Mouse (Mus musculus) intestine, embryonic 14.5 days (tissue): Measurements from ENCODE around the gene Klra17. TPM values are rescaled to one million over a fixed set of nuclear protein-coding genes. Genes with fewer than 3 reads are reported as not detected.
"Not testable (repeated sequence)": the region's sequence is repeated elsewhere in the genome, so short reads cannot be mapped to it uniquely, and the experiment has no call there.

ENCODE experiments used
- ATAC-seq: fragments of 200-750 bp; cut with Nextera tagmentation; replicated peaks from 2 replicates; pipeline ENCODE4 v1.8.0; 2017; ENCODE audit warnings: low read depth, moderate number of reproducible peaks, moderate TSS enrichment, moderate library complexity; ENCODE audit not compliant: low FRiP score, low TSS enrichment
- DNase-seq: peaks from one replicate; pipeline ENCODE4 v3.0.0-alpha.2; 2018; ENCODE audit warnings: low spot score
- H3K27ac ChIP-seq: fragments of 300-500 bp; sonication (generic); 2 replicates; pipeline ENCODE4 v1.5.1; 2014; ENCODE audit warnings: low read depth, mild to moderate bottlenecking, control low read depth
- H3K27me3 ChIP-seq: fragments of 300-500 bp; sonication (generic); replicated peaks from 2 replicates; pipeline ENCODE4 v1.6.1; 2014; ENCODE audit warnings: low read length, control low read depth; ENCODE audit not compliant: control insufficient read depth, insufficient read depth
- H3K36me3 ChIP-seq: fragments of 300-500 bp; sonication (generic); 2 replicates; pipeline ENCODE4 v1.6.1; 2014; ENCODE audit warnings: low read length, control low read depth; ENCODE audit not compliant: control insufficient read depth, insufficient read depth
- H3K4me1 ChIP-seq: fragments of 300-500 bp; sonication (generic); replicated peaks from 2 replicates; pipeline ENCODE4 v1.6.1; 2014; ENCODE audit warnings: low read length, control low read depth, mixed read lengths; ENCODE audit not compliant: control insufficient read depth, insufficient read depth
- H3K4me2 ChIP-seq: fragments of 300-500 bp; sonication (generic); 2 replicates; pipeline ENCODE4 v1.6.1; 2014; ENCODE audit warnings: low read length
- H3K4me3 ChIP-seq: fragments of 300-500 bp; sonication (generic); 2 replicates; pipeline ENCODE4 v1.5.1; 2014; ENCODE audit warnings: low read depth, low read length, control low read depth, mixed read lengths
- H3K9ac ChIP-seq: fragments of 300-500 bp; sonication (generic); 2 replicates; pipeline ENCODE4 v1.6.1; 2014; ENCODE audit warnings: mild to moderate bottlenecking, low read length
- H3K9me3 ChIP-seq: fragments of 300-500 bp; sonication (generic); 2 replicates; pipeline ENCODE4 v1.6.1; 2016; ENCODE audit warnings: low read length, control low read depth; ENCODE audit not compliant: control insufficient read depth
- WGBS: fragments of 180-500 bp; shearing (Covaris S2); extraction: QIAGEN DNeasy Blood & Tissue Kit; methylation state at CpG from one replicate; pipeline ENCODE4 v1.1.7; 2014; 5-methylcytosine and 5-hydroxymethylcytosine counted together
- polyA plus RNA-seq: library from polyadenylated mRNA; unstranded; fragments of >200 nt; fragmentation: Nextera tagmentation; extraction: Ambion mirVana; gene quantifications from 2 replicates; pipeline ENCODE4 v1.2.1, GENCODE M21; 2014

Gene Klra17
- polyA plus RNA-seq, result not detected in 2 replicates

DNA sequence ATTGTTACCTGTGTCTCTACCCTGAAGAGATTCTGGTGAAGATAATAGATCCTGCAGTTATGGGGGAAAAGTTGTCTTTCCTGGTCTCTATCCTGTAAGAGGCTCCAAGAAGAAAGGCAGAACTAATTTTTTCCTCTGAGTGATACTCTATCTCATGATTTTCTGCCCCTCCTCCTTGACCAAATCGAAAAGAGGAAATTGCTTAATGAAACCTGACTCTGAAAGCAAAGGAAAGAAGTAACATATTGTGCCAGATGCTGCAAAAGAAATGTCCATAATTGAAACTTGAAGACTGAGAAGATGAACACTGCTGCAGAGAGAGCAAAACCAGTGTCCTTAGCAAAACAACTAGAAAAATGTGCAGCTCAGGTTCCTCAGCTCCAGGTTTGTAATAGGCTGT is at the start of gene Klra17:
Klra17 (minus strand) TSS at position 124 of the 400 bp plus-strand sequence.
- Histone ChIP-seq H3K4me3 (no peak within 1 kb of the TSS), H3K36me3 (no peaks in the 10 kb centered on the region), H3K4me2 (no peak within 1 kb of the TSS), H3K27me3 (no peaks in the 10 kb centered on the region), H3K4me1 (no peaks in the 10 kb centered on the region), H3K9me3 (peaks cover 6% of the 10 kb centered on the region; the same call in 1 of the 2 replicates), H3K9ac (no peak within 1 kb of the TSS), H3K27ac (no peak within 1 kb of the TSS)
- ATAC-seq, result no peak
- 35% methylated on average over 1 of the region's 1 CpGs for WGBS
- DNase-seq, result no peak

DNA sequence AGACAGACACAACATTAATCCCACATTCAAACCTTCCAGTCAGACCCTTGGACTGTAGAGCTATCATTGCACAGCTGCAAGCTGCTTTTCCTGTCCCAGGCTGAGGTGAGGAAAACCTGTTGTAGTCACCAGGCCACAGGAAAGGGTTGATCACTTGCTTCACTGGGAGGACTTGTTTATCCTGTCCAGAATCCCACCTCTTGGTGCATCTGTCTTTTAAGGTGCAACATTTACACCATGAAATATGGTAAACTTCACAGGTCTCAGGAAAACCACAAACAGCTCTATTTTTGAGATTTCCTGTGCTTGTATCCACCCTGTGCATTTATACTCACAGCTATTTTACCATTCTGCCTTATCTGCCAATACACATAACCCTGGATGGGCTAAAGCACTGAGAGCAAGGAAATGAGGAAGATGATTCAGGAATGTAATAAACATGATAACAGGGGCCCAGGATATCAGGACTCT is 41.0 kb upstream of the Klra17 start, which contains the start of gene Klra5:
Klra5 (minus strand) TSS at position 175 of the 471 bp plus-strand sequence.
- not testable (repeated sequence) for H3K4me1 ChIP-seq, H3K4me3 ChIP-seq, H3K9ac ChIP-seq, H3K27me3 ChIP-seq, H3K27ac ChIP-seq, H3K36me3 ChIP-seq, H3K9me3 ChIP-seq, DNase-seq, H3K4me2 ChIP-seq, ATAC-seq

GRCm38 (mm10) chr6:129916996-129917395 is 40.5 kb upstream of the Klra17 start:
- WGBS, result 67% methylated on average over 1 of the region's 1 CpGs
- DNase-seq (no peak), ATAC-seq (no peak)
- Histone ChIP-seq H3K9me3 (0 out of 2 replicates have a peak, but pooled peaks cover 3% of the 10 kb centered on the region), H3K9ac (no peak overlapping the region), H3K4me2 (no peak overlapping the region), H3K27me3 (no peaks in the 10 kb centered on the region), H3K4me3 (no peak overlapping the region), H3K27ac (no peak overlapping the region), H3K4me1 (no peaks in the 10 kb centered on the region), H3K36me3 (no peaks in the 10 kb centered on the region)

DNA sequence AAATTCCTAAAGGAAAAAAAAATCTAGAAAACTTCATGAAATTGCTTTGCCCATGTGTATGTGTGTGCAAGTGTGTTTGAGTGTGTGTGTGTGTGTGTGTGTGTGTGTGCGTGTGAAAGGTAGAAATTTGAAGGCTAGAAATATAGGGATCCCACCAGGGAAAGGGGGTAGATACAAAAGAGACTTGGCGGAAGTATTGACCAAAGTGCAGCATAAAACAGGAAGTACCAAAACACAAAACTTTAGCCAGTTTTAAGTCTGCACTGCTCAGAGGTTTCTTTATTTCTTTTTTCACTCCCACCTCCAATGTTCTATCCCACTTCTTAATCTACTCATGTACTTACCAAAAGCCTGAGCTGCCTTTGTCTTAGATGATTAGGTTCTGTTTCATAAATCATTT is 6.1 kb upstream of the Klra17 start:
- no peaks in the 10 kb centered on the region for H3K36me3 ChIP-seq
- no peak overlapping the region for H3K9ac ChIP-seq
- DNase-seq (no peak), ATAC-seq (no peak)
- no peaks in the 10 kb centered on the region for H3K4me1 ChIP-seq
- no peak overlapping the region for H3K4me3 ChIP-seq
- peaks cover 6% of the 10 kb centered on the region; the same call in 1 of the 2 replicates for H3K9me3 ChIP-seq
- WGBS, result 85% methylated on average over 2 of the region's 2 CpGs
- no peaks in the 10 kb centered on the region for H3K27me3 ChIP-seq
- H3K4me2 ChIP-seq, result no peak overlapping the region
- no peak overlapping the region for H3K27ac ChIP-seq

DNA sequence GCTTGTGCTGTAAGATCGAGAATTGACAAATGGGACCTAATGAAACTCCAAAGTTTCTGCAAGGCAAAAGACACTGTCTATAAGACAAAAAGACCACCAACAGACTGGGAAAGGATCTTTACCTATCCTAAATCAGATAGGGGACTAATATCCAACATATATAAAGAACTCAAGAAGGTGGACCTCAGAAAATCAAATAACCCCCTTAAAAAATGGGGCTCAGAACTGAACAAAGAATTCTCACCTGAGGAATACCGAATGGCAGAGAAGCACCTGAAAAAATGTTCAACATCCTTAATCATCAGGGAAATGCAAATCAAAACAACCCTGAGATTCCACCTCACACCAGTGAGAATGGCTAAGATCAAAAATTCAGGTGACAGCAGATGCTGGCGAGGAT is 14.1 kb downstream of the Klra17 start, which contains the start of gene Gm17631:
Gm17631 (plus strand) TSS at position 301 of the 400 bp plus-strand sequence.
- not testable (repeated sequence) for H3K4me3 ChIP-seq, H3K9ac ChIP-seq, H3K9me3 ChIP-seq, H3K27ac ChIP-seq, H3K36me3 ChIP-seq, ATAC-seq, H3K27me3 ChIP-seq, H3K4me1 ChIP-seq, H3K4me2 ChIP-seq, DNase-seq
- no CpG with 5 or more reads among the region's 3 CpGs for WGBS

DNA sequence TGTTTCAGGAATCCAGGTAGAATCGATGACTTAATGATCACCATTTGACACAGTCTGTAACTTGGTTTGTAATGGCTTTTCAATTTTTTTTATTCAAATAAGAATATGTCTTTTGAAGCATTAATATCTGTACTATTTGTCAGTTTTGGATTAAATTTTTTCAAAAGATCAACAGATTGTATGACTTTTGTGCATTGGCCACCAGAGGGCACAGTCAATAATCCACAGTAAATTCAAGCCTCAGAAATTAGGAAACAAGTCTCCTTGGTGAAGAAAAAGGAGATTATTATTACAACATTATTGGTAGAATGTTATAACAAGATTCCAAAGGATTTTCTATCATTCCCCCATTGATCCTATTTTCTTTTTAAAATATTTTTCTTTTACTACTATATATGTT is 50.9 kb downstream of the Klra17 start:
- 87% methylated on average over 1 of the region's 1 CpGs for WGBS

DNA sequence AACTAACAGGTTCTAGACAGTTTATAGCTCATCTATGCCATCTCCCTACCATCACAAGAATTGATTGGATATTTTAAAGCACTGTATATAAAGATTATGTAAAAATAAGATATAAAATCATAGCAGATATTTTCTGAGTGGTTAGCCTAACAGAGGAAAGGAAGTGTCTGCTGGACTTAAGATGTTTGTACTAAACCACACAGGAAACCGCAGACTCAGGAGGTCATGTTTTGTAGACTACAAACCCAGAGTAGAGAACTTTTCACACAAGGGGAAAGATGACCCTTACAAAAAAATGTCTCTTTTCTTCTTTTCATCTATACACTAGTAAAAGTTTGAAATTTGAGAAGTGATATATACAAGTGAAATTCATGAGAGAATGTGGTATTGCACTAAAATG is 52.5 kb downstream of the Klra17 start:
- H3K4me3 ChIP-seq, result no peak overlapping the region
- no peaks in the 10 kb centered on the region for H3K36me3 ChIP-seq
- DNase-seq (no peak), ATAC-seq (no peak)
- no peaks in the 10 kb centered on the region for H3K9me3 ChIP-seq
- H3K4me2 ChIP-seq, result no peak overlapping the region
- H3K4me1 ChIP-seq, result no peaks in the 10 kb centered on the region
- H3K27me3 ChIP-seq, result no peaks in the 10 kb centered on the region
- WGBS, result 100% methylated on average over 1 of the region's 1 CpGs
- H3K27ac ChIP-seq, result no peak overlapping the region
- H3K9ac ChIP-seq, result no peak overlapping the region

More for the DNA sequence above, 50.9 kb downstream of the Klra17 start:
- Histone ChIP-seq H3K4me1 (no peaks in the 10 kb centered on the region), H3K36me3 (no peaks in the 10 kb centered on the region), H3K9ac (no peak overlapping the region), H3K27ac (no peak overlapping the region), H3K4me2 (no peak overlapping the region), H3K27me3 (no peaks in the 10 kb centered on the region), H3K4me3 (no peak overlapping the region), H3K9me3 (no peaks in the 10 kb centered on the region)
- ATAC-seq (no peak), DNase-seq (no peak)

DNA sequence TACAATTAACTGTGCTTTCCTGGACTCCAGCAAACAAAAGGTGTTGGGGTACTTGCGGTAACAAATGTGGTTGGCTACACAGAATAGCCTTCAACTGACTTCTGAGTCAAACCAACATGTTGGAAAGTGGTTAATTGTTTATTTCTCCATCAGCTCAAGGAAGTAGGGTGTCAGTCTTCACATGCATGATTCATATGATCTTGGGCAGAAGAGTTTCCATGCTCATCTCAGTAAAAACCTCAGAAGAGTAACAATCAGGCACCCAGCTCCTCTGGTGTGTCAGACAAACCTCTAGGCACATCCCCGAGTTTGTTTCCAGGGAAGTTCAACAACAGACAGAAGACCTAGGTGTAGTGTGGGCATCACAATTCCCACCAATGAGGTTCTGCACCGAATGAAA is 58.7 kb downstream of the Klra17 start:
- Histone ChIP-seq H3K36me3 (no peaks in the 10 kb centered on the region), H3K4me3 (no peak overlapping the region), H3K27me3 (no peaks in the 10 kb centered on the region), H3K4me2 (no peak overlapping the region), H3K4me1 (no peaks in the 10 kb centered on the region), H3K27ac (no peak overlapping the region), H3K9me3 (no peaks in the 10 kb centered on the region), H3K9ac (no peak overlapping the region)
- DNase-seq (no peak), ATAC-seq (no peak)
- 66% methylated on average over 3 of the region's 3 CpGs for WGBS

- ATAC-seq, H3K4me2 ChIP-seq, H3K36me3 ChIP-seq, H3K27ac ChIP-seq, H3K9me3 ChIP-seq, H3K9ac ChIP-seq, H3K4me1 ChIP-seq, H3K27me3 ChIP-seq, DNase-seq, H3K4me3 ChIP-seq: not testable (repeated sequence)
- 91% methylated on average over 3 of the region's 3 CpGs for WGBS
Measured at GRCm38 (mm10) chr6:129784170-129784569, 92.3 kb downstream of the Klra17 start, which contains the start of gene Gm156. Gene Gm156 (minus strand): TSS chr6:129784270.
